ENCODE assay signal across 11 mouse cellular contexts in genomic region chr14:61346827-61347698, GRCm38 (mm10). TPM values are rescaled to one million over a fixed set of nuclear protein-coding genes. Genes with fewer than 3 reads are reported as not detected.
DNase-seq lines count a peak whose midpoint lies in the region; ATAC-seq and TF ChIP-seq lines count a peak whose summit lies in the region.
"Had no signal": no experiment of that assay in that cellular context is flagged by ENCODE, and none has a peak within 500 bp of the region (broad histone marks: within the 10 kb centered on the region; RNA-seq: fewer than 3 reads in every experiment).

No protein-coding gene starts in this region.

- H3K4me2 ChIP-seq in midbrain, embryonic 13.5 days (replicated peaks) = no peak overlapping the region
- no peak overlapping the region for H3K4me2 ChIP-seq in hindbrain, embryonic 14.5 days (replicated peaks)
- H3K4me2 ChIP-seq: embryonic facial prominence, embryonic 12.5 days; lung, embryonic 15.5 days had no signal

- TF ChIP-seq EP300 in heart, adult 2 months (IDR thresholded peaks at IDR 0.05; ENCODE audit: insufficient read depth, low read depth, low read length) = no peak

- WGBS in heart, adult 2 months = 86% methylated on average over 10 of the region's 10 CpGs
- WGBS in midbrain, embryonic 13.5 days = 67% methylated on average over 10 of the region's 10 CpGs
- 79% methylated on average over 10 of the region's 10 CpGs for WGBS in midbrain, embryonic 10.5 days
- WGBS in hindbrain, embryonic 14.5 days = 49% methylated on average over 10 of the region's 10 CpGs
- WGBS in small intestine, adult 2 months = 86% methylated on average over 10 of the region's 10 CpGs

- intact Hi-C loops in heart, adult 2 months (cut with DNase I) = no loop called here
- intact Hi-C loops in heart, postnatal 36 days (cut with DNase I) = loop anchor here (5.0 kb wide), 1 partner anchor 90 kb away; the partner anchor contains the start of gene Kpna3

- DNase-seq in heart, adult 2 months = no peak
- no peak for DNase-seq in heart, postnatal 36 days
- DNase-seq in midbrain, embryonic 10.5 days (ENCODE audit: low spot score) = no peak
- peak; percentile 46 for DNase-seq in hindbrain, embryonic 14.5 days (ENCODE audit: low spot score)

- no peaks in the 10 kb centered on the region for H3K36me3 ChIP-seq in heart, adult 2 months (ENCODE audit: control insufficient read depth, insufficient read depth, low read length)
- H3K36me3 ChIP-seq in midbrain, embryonic 13.5 days = no peaks in the 10 kb centered on the region
- H3K36me3 ChIP-seq in midbrain, embryonic 10.5 days = no peaks in the 10 kb centered on the region
- H3K36me3 ChIP-seq in hindbrain, embryonic 14.5 days (replicated peaks; ENCODE audit: control insufficient read depth, insufficient read depth) = no peaks in the 10 kb centered on the region
- no peaks in the 10 kb centered on the region for H3K36me3 ChIP-seq in small intestine, adult 2 months (ENCODE audit: control insufficient read depth, insufficient read depth, low read length)
- H3K36me3 ChIP-seq: embryonic facial prominence, embryonic 12.5 days; G1E; lung, embryonic 15.5 days had no signal

- no peak overlapping the region for H3K4me3 ChIP-seq in heart, adult 2 months
- H3K4me3 ChIP-seq in midbrain, embryonic 13.5 days (replicated peaks) = no peak overlapping the region
- H3K4me3 ChIP-seq in midbrain, embryonic 10.5 days = no peak overlapping the region
- H3K4me3 ChIP-seq in hindbrain, embryonic 14.5 days (replicated peaks; ENCODE audit: low read length) = no peak overlapping the region
- no peak overlapping the region for H3K4me3 ChIP-seq in small intestine, adult 2 months (ENCODE audit: low read depth, low read length)
- H3K4me3 ChIP-seq: embryonic facial prominence, embryonic 12.5 days; lung, embryonic 15.5 days had no signal

- peak; percentile 53 for TF ChIP-seq CTCF in heart, adult 2 months (IDR thresholded peaks at IDR 0.05)
- TF ChIP-seq CTCF in small intestine, adult 2 months (IDR thresholded peaks at IDR 0.05; ENCODE audit: extremely low read depth, insufficient read length, insufficient replicate concordance, low read depth, low read length) = 0 out of 2 replicates have a peak, but pooled peaks have one; percentile 10

- no peaks in the 10 kb centered on the region for H3K27me3 ChIP-seq in heart, adult 2 months (ENCODE audit: control insufficient read depth, insufficient read depth, low read length)
- no peaks in the 10 kb centered on the region for H3K27me3 ChIP-seq in midbrain, embryonic 13.5 days
- H3K27me3 ChIP-seq in midbrain, embryonic 10.5 days (ENCODE audit: low read depth, poor library complexity, severe bottlenecking) = no peaks in the 10 kb centered on the region
- H3K27me3 ChIP-seq in hindbrain, embryonic 14.5 days (ENCODE audit: control insufficient read depth, insufficient read depth, low read length) = no peaks in the 10 kb centered on the region
- H3K27me3 ChIP-seq in small intestine, adult 2 months (ENCODE audit: control insufficient read depth, insufficient read depth, low read length) = no peaks in the 10 kb centered on the region
- H3K27me3 ChIP-seq: embryonic facial prominence, embryonic 12.5 days; lung, embryonic 15.5 days had no signal

- H3K4me1 ChIP-seq in heart, adult 2 months (ENCODE audit: control insufficient read depth, insufficient read depth, low read length) = no peaks in the 10 kb centered on the region
- H3K4me1 ChIP-seq in midbrain, embryonic 13.5 days (replicated peaks) = 0 out of 2 replicates have a peak, but pooled peaks cover 3% of the 10 kb centered on the region
- no peaks in the 10 kb centered on the region for H3K4me1 ChIP-seq in midbrain, embryonic 10.5 days
- no peaks in the 10 kb centered on the region for H3K4me1 ChIP-seq in hindbrain, embryonic 14.5 days (replicated peaks; ENCODE audit: control insufficient read depth, insufficient read depth, low read length)
- H3K4me1 ChIP-seq in small intestine, adult 2 months (ENCODE audit: control insufficient read depth, insufficient read depth, insufficient read length, low read length) = no peaks in the 10 kb centered on the region
- H3K4me1 ChIP-seq: embryonic facial prominence, embryonic 12.5 days had no signal

- ATAC-seq in midbrain, embryonic 13.5 days = peak; percentile 78; the same call in 1 of the 2 replicates
- peak; percentile 59; the same call in 1 of the 2 replicates for ATAC-seq in hindbrain, embryonic 14.5 days (ENCODE audit: low FRiP score)
- ATAC-seq in megakaryocyte, adult 5-6 weeks (ENCODE audit: poor library complexity, severe bottlenecking) = no peak
- ATAC-seq in erythroid progenitor cell, adult 5-6 weeks (replicated peaks; ENCODE audit: low FRiP score, poor library complexity, severe bottlenecking) = no peak

- H3K27ac ChIP-seq in heart, adult 2 months = no peak overlapping the region
- no peak overlapping the region for H3K27ac ChIP-seq in midbrain, embryonic 13.5 days
- no peak overlapping the region for H3K27ac ChIP-seq in midbrain, embryonic 10.5 days (replicated peaks)
- no peak overlapping the region for H3K27ac ChIP-seq in hindbrain, embryonic 14.5 days
- no peak overlapping the region for H3K27ac ChIP-seq in small intestine, adult 2 months (ENCODE audit: insufficient read depth, low read depth, low read length)
- H3K27ac ChIP-seq: embryonic facial prominence, embryonic 12.5 days; lung, embryonic 15.5 days had no signal

- no peaks in the 10 kb centered on the region for H3K79me2 ChIP-seq in heart, adult 2 months (replicated peaks; ENCODE audit: control insufficient read depth, insufficient read depth, low read length)

- no peaks in the 10 kb centered on the region for H3K9me3 ChIP-seq in midbrain, embryonic 13.5 days
- H3K9me3 ChIP-seq in midbrain, embryonic 10.5 days (replicated peaks) = no peaks in the 10 kb centered on the region
- no peaks in the 10 kb centered on the region for H3K9me3 ChIP-seq in hindbrain, embryonic 14.5 days (ENCODE audit: control insufficient read depth, low read length)
- H3K9me3 ChIP-seq: embryonic facial prominence, embryonic 12.5 days; G1E; lung, embryonic 15.5 days had no signal

- no peak overlapping the region for H3K9ac ChIP-seq in heart, adult 2 months (ENCODE audit: low read depth, low read length)
- H3K9ac ChIP-seq in midbrain, embryonic 13.5 days (replicated peaks) = no peak overlapping the region
- H3K9ac ChIP-seq in hindbrain, embryonic 14.5 days = no peak overlapping the region
- H3K9ac ChIP-seq: embryonic facial prominence, embryonic 12.5 days; lung, embryonic 15.5 days had no signal

- TF ChIP-seq POLR2A in heart, adult 2 months (IDR thresholded peaks at IDR 0.05; ENCODE audit: insufficient read depth, low read depth, low read length) = no peak
- TF ChIP-seq POLR2A in small intestine, adult 2 months (IDR thresholded peaks at IDR 0.05; ENCODE audit: low read depth, low read length) = no peak

RNA-seq across cellular contexts. Expression of gene Ebpl, which starts 13.2 kb away (rescaled TPM):
- total RNA-seq in heart, adult 2 months (2021) = 1 to 10 TPM in 1 of 2 experiments, under 1 TPM in 1; 0.98 to 1.2 TPM
- polyA plus RNA-seq in heart, adult 2 months (2012; rRNA removed) = 1.0 and 1.3 TPM in 2 replicates
- total RNA-seq in heart, postnatal 36 days (2021) = 1 to 10 TPM; 1.1 TPM
- 9.0 and 9.3 TPM in 2 replicates for polyA plus RNA-seq in midbrain, embryonic 13.5 days (2015; fragmentation: Nextera tagmentation; extraction: Ambion mirVana)
- 10.6 and 11.0 TPM in 2 replicates for polyA plus RNA-seq in midbrain, embryonic 10.5 days (2016; fragmentation: Nextera tagmentation; extraction: Ambion mirVana)
- polyA plus RNA-seq in hindbrain, embryonic 14.5 days (2014; fragmentation: Nextera tagmentation; extraction: Ambion mirVana) = 10.5 and 10.6 TPM in 2 replicates
- 0.96 and 2.1 TPM in 2 replicates for polyA plus RNA-seq in small intestine, adult 2 months (2012; rRNA removed)
- 2.1 and 2.2 TPM in 2 replicates for total RNA-seq in megakaryocyte, adult 5-6 weeks (2015)
- total RNA-seq in megakaryocyte, adult 5-6 weeks (2017) = 0.98 and 1.2 TPM in 2 replicates
- 2.9 TPM in 1 of 2 replicates, not detected in the other for total RNA-seq in erythroid progenitor cell, adult 5-6 weeks (2015; ENCODE audit: low replicate concordance)
- 0.26 and 0.30 TPM in 2 replicates for total RNA-seq in erythroid progenitor cell, adult 5-6 weeks (2017; ENCODE audit: low replicate concordance)

RNA-seq across cellular contexts. Expression of gene Arl11, which starts 37.5 kb away (rescaled TPM):
- under 1 TPM; 0.42 to 0.75 TPM for total RNA-seq in heart, adult 2 months (2021)
- 0.80 and 0.85 TPM in 2 replicates for polyA plus RNA-seq in heart, adult 2 months (2012; rRNA removed)
- total RNA-seq in heart, postnatal 36 days (2021) = 1 to 10 TPM; 1.2 to 1.7 TPM
- polyA plus RNA-seq in midbrain, embryonic 13.5 days (2015; fragmentation: Nextera tagmentation; extraction: Ambion mirVana) = 0.20 and 0.44 TPM in 2 replicates
- polyA plus RNA-seq in midbrain, embryonic 10.5 days (2016; fragmentation: Nextera tagmentation; extraction: Ambion mirVana) = 0.15 and 0.56 TPM in 2 replicates
- 0.25 and 0.82 TPM in 2 replicates for polyA plus RNA-seq in hindbrain, embryonic 14.5 days (2014; fragmentation: Nextera tagmentation; extraction: Ambion mirVana)
- polyA plus RNA-seq in small intestine, adult 2 months (2012; rRNA removed) = 1.4 and 2.4 TPM in 2 replicates
- total RNA-seq in megakaryocyte, adult 5-6 weeks (2015) = 55.5 and 62.1 TPM in 2 replicates
- 24.3 and 30.7 TPM in 2 replicates for total RNA-seq in megakaryocyte, adult 5-6 weeks (2017)
- 4.0 and 4.2 TPM in 2 replicates for total RNA-seq in erythroid progenitor cell, adult 5-6 weeks (2015; ENCODE audit: low replicate concordance)
- total RNA-seq in erythroid progenitor cell, adult 5-6 weeks (2017; ENCODE audit: low replicate concordance) = 1.3 and 4.1 TPM in 2 replicates
- total RNA-seq: G1E had no signal
- polyA plus RNA-seq: G1E had no signal

Comparison
In these comparisons a context has a peak if more than half of its experiments do, and no peak if none do; other contexts are left out.
1. ATAC-seq: peak in midbrain, embryonic 13.5 days (single experiment) and hindbrain, embryonic 14.5 days (single experiment); none in megakaryocyte, adult 5-6 weeks (single experiment) and erythroid progenitor cell, adult 5-6 weeks (single experiment).